9 mouse cellular contexts compared by ENCODE assay signal in genomic region chr4:98105971-98106370, GRCm38 (mm10).
DNase-seq lines count a peak whose midpoint lies in the region; ATAC-seq and TF ChIP-seq lines count a peak whose summit lies in the region.
"Had no signal": no experiment of that assay in that cellular context is flagged by ENCODE, and none has a peak within 500 bp of the region (broad histone marks: within the 10 kb centered on the region; RNA-seq: fewer than 3 reads in every experiment).

No protein-coding gene starts in this region.

- peak overlapping the region; percentile 33 for H3K4me2 ChIP-seq in hindbrain, embryonic 12.5 days (replicated peaks)

- no peaks in the 10 kb centered on the region for H3K36me3 ChIP-seq in testis, adult 2 months (ENCODE audit: control insufficient read depth, insufficient read depth, low read length)
- H3K36me3 ChIP-seq in hindbrain, embryonic 12.5 days, result no peaks in the 10 kb centered on the region
- no peaks in the 10 kb centered on the region for H3K36me3 ChIP-seq in limb, embryonic 10.5 days

- H3K9me3 ChIP-seq in hindbrain, embryonic 12.5 days (replicated peaks), result no peaks in the 10 kb centered on the region
- H3K9me3 ChIP-seq in limb, embryonic 10.5 days (replicated peaks), result no peaks in the 10 kb centered on the region
- H3K9me3 ChIP-seq: megakaryocyte, embryonic 14.5 days had no signal

- TF ChIP-seq CTCF in testis, adult 2 months (IDR thresholded peaks at IDR 0.05; ENCODE audit: control insufficient read depth, insufficient read depth, insufficient replicate concordance, low read depth, low read length), result no peak

- TF ChIP-seq POLR2A in testis, adult 2 months (IDR thresholded peaks at IDR 0.05; ENCODE audit: control insufficient read depth, low read depth, low read length), result no peak

- H3K9ac ChIP-seq in hindbrain, embryonic 12.5 days, result 0 out of 2 replicates have a peak overlapping the region, but pooled peaks have one; percentile 6

- ATAC-seq in hindbrain, embryonic 12.5 days (ENCODE audit: low FRiP score), result no peak

- H3K4me1 ChIP-seq in testis, adult 2 months (ENCODE audit: control insufficient read depth, insufficient read depth, low read length), result peaks cover 5% of the 10 kb centered on the region
- H3K4me1 ChIP-seq in hindbrain, embryonic 12.5 days, result peaks cover 79% of the 10 kb centered on the region
- peaks cover 88% of the 10 kb centered on the region for H3K4me1 ChIP-seq in limb, embryonic 10.5 days

- intact Hi-C loops in left cerebral cortex, postnatal 10 days (cut with DNase I), result no loop called here

- DNase-seq in testis, postnatal 14 days (ENCODE audit: low spot score), result no peak
- no peak for DNase-seq in limb, embryonic 10.5 days (ENCODE audit: low spot score)
- no peak for DNase-seq in urinary bladder, adult 18-20 months (ENCODE audit: low spot score in 2 of 2)
- DNase-seq in left cerebral cortex, postnatal 10 days (ENCODE audit: extremely low spot score in 1 of 2, low spot score in 2 of 2), result no peak
- DNase-seq in adrenal gland, postnatal 36 days, result no peak
- no peak for DNase-seq in testis, postnatal 10 days (ENCODE audit: low spot score)

- H3K27ac ChIP-seq in testis, adult 2 months (ENCODE audit: control insufficient read depth, insufficient read depth, low read depth, low read length), result no peak overlapping the region; the same call in 1 of the 2 replicates
- H3K27ac ChIP-seq in hindbrain, embryonic 12.5 days, result peak overlapping the region; percentile 92
- H3K27ac ChIP-seq in limb, embryonic 10.5 days, result peak overlapping the region; percentile 87

- no peaks in the 10 kb centered on the region for H3K27me3 ChIP-seq in testis, adult 2 months (ENCODE audit: control insufficient read depth, insufficient read depth, low read length)
- no peaks in the 10 kb centered on the region for H3K27me3 ChIP-seq in hindbrain, embryonic 12.5 days
- H3K27me3 ChIP-seq in limb, embryonic 10.5 days (ENCODE audit: low read depth, poor library complexity, severe bottlenecking), result peaks cover 2% of the 10 kb centered on the region; the same call in 1 of the 2 replicates

- 35% methylated on average over 6 of the region's 6 CpGs for WGBS in hindbrain, embryonic 12.5 days
- 26% methylated on average over 6 of the region's 6 CpGs for WGBS in limb, embryonic 10.5 days

- peak overlapping the region; percentile 49 for H3K4me3 ChIP-seq in testis, adult 2 months (ENCODE audit: control insufficient read depth, low read depth, low read length)
- H3K4me3 ChIP-seq in hindbrain, embryonic 12.5 days, result no peak overlapping the region
- peak overlapping the region; percentile 28 for H3K4me3 ChIP-seq in limb, embryonic 10.5 days
- H3K4me3 ChIP-seq: megakaryocyte, embryonic 14.5 days had no signal
